Mouse (Mus musculus): ENCODE results near the gene Tex101. TPM values are rescaled to one million over a fixed set of nuclear protein-coding genes. Genes with fewer than 3 reads are reported as not detected.
"Not testable (repeated sequence)": the region's sequence is repeated elsewhere in the genome, so short reads cannot be mapped to it uniquely, and the experiment has no call there.

The Tex101 gene
- not detected for total RNA-seq (2021)
- long read RNA-seq, experiment 1: 0 reads
- long read RNA-seq, experiment 2: 0 reads

DNA sequence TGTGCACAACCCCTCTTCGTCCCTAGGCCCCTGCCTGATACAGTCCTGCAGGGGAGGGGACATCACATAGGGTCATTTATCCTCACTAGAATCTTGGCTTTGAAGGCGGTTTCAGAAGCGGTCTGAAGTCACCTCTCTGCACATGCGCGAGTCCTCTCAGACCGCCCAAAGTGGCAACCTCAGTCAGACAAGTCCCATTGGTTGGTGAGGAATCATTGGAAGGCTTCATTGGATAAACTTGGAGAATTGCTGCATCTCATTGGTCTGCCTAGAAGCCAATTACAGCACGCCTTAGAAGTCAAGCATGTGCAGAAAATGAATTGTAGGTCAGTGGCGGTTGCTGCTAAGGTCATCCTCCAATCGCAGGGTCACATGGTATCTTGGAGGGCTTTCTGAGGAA, at the start of gene Tex101:
TSS of gene Tex101 (minus strand) at position 101 of the 400 bp plus-strand sequence.
- DNase-seq: no peak
- intact Hi-C loops (cut with DNase I): no loop called here

DNA sequence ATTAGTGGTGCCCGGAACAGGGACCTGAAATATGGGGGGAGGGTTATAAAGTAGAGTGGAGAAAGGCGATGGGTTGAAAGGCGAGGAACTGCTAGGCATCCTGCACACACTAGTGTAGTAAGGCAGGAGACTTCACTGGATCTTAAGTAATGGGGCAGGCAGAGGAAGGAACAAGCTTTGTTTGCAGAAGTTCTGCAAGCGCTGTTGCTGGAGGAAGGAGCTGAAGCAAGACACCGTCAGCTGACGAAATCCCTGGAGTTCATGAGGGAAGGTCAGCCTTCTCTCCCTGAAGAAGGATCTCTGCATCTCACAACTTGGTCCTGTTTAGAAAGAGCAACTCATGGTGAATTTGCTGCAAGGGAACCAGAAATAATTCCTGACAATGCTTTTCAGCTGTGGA, 38.6 kb upstream of the Tex101 start:
- DNase-seq: no peak
- intact Hi-C loops (cut with DNase I): no loop called here

DNA sequence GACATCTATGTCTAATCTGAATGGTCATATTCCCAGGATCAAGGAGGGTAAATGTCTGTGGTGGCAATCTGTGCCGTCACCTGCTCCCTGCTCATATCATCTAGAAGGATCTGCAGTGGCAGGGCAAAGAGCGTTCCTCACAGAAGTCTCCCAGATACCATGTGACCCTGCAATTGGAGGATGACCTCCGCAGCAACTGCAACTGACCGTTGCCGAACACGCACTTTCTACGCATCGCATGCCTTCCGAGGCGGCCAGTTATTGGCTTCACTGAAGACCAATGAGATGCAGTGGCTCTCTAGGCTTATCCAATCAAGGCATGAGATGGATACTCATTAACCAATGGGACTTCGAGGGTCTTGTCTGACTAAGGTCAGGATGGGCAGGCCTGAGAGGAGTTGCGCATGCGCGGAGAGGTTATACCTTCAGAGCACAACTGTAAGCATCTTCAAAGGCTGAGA, 32.4 kb upstream of the Tex101 start, which contains the start of gene BC049730:
TSS of gene BC049730 (plus strand) at position 411 of the 461 bp plus-strand sequence.
- no peak for DNase-seq
- intact Hi-C loops (cut with DNase I): no loop called here

DNA sequence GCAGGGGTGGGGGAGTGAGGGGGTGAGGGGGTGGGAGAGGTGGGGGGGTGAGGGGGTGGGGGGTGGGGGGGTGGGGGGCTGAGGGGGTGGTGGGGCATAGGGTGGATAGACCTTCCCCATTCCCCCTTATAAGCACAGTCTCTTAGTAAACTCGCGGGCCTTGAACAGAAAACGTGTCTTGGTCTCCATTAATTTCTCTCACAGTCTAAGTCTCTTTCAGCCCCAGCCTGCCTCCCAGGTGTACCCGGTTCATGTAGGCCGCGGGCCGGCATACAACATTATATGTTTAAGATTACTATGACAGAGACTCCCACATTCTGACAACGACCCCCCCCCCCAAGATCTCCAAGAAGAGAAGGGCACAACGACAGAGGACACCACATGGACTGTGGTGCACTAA, 26.4 kb upstream of the Tex101 start:
- DNase-seq; intact Hi-C loops (cut with DNase I): not testable (repeated sequence)

DNA sequence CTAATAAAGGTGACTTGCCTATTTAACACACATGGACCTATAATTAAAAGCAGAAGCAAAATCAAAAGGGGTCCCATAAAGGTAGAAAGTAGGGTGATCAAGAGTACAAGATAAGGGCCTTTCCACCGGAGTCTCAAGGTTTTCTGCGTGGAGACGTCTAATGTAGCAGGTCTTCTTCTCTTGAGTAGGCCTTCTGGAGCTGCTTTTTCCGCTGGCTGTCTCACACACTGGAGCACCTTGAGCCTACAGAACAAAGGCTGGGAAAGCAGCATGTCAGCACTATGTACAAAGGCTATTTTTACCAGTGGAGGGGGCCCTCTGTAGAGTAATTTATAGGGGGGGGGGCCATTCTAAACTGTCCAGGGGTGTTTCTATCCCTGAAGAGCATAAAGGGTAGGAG, 21.4 kb upstream of the Tex101 start:
- intact Hi-C loops (cut with DNase I); DNase-seq: not testable (repeated sequence)

DNA sequence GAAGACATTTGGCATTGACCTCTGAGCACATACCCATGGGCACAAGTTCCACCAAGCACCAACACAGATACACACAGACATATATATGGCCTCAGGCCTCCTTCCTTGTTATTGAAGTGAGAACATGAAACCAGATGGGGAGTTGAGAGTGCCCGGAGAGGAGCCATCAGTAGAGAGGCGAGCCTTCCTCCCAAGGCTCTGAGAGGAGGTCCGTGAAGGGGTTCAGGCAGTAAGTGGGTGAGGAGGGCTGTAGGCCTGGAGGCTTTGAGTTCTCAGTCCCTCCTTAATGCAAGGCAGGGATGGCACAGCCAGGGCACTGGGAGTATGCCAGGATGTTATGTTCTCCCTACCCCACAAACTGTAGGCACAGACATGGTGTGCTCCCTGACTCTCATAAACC, 16.2 kb upstream of the Tex101 start:
- intact Hi-C loops (cut with DNase I); DNase-seq: not testable (repeated sequence)

DNA sequence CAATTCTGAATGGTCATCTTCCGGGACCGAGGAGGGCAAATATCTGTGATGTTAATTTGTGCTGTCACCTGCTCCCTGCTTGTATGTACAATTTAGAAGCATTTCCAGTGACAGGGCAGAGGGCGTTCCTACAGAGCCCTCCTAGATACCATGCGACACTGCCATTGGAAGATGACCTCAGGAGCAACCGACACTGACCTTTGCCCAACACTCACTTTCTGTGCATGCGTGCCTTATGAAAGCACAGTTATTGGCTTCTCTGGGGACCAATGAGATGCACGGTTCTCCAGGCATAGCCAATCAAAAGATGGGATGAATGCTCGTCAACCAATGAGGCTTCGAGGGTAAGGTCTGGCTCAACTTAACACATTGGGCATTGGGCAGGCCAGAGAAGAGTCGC, 11.0 kb upstream of the Tex101 start:
- intact Hi-C loops (cut with DNase I); DNase-seq: not testable (repeated sequence)

DNA sequence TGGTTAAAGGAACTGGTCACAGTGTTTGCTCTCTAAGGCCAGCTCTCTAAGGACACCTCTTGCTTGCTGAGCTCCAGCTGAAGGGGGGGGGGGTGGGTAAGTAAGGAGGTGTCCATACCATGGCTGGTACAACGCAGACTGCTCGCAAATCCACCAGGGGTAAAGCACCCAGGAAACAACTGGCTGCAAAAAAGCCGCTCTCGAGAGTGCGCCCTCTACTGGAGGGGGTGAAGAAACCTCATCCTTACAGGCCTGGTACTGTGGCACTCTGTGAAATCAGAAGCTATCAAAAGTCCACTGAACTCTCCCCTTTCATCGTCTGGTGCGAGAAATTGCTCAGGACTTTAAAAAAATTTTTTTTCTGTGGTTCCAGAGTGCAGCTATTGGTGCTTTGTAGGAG, 7.6 kb upstream of the Tex101 start:
- DNase-seq; intact Hi-C loops (cut with DNase I): not testable (repeated sequence)

DNA sequence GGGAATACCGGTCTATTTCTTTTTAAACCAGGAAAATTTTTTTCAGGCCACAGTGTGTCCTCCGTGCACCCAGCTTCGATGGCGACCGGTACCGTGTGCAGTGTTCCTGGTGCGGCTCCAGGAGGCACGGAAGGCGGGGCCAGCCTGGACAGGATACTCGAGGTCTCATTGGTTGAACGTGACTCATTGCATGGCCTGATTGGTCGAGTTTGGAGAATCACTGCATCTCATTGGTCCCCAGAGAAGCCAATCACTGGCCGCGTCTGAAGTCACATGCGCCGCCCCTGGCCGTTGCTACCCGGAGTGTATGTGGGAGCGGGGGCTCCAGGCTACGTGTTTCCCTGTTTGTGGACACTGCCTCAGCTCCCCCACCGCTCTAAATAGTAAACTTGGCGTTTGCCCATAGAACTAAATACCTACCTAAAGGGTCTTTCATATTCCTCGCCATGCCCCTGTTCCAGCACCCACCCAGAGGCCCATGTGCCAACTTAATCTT, 4.5 kb downstream of the Tex101 start:
- no peak for DNase-seq
- intact Hi-C loops (cut with DNase I): loop anchor here (2.0 kb wide), 1 partner anchor 49 kb away; no protein-coding TSS in a partner anchor

DNA sequence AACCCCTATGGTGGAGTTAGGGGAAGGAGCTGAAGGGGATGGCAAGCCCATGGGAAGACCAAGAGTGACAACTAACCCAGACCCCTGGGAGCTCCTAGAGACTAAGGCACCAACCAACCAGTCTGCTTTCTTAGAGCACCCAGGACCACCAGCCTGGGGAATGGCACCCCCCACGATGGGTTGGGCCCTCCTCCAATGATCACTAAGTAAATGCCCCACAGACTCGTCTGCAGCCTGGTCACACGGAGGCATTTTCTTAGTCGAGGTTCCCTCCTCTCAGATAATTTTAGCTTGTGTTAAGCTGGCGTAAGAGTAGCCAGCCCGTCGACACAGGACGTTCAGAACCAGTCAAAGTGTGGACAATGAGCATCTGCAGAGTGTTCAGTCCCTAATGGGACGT, 11.5 kb downstream of the Tex101 start:
- no peak for DNase-seq
- intact Hi-C loops (cut with DNase I): no loop called here

DNA sequence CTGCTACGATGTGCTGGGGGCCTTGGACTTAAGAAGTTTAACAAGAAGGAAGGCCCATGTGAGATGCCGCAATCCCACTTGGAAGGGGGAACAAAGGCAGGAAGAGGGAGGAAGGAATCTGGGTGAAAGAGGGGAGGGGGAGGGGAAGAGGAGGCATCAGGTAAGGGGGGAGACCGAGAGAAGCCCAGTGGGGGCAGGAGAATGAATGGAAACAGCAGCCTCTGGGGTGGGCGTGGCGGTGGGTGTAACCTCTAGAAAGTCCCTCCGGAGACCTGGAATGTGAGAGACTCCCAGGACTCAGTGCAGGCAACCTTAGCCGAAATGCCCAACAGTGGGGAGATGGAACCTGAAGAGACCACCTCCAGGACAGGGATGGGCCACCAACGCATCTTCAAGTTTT, 12.2 kb downstream of the Tex101 start:
- intact Hi-C loops (cut with DNase I): no loop called here
- DNase-seq: no peak

DNA sequence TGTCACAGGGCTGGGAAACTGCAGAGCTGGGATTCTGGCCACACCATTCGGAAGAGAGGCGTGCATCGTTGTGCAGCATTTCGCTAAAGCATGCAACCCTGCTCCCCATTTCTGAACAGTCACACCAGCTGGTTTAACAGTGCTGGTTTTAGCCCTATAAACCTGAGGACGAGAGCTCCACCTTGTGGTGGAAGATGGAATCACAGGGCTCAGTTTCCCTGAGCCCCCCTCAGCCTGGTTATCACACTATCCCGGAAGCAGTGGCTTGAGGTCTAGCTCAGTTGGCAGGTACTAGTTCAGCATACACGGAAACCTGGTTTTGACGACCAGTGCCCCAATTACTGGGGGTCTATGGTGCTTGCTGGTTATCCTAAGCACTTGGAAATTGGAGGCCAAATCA, 13.9 kb downstream of the Tex101 start:
- peak; percentile 33 to 37 for DNase-seq
- intact Hi-C loops (cut with DNase I): no loop called here

DNA sequence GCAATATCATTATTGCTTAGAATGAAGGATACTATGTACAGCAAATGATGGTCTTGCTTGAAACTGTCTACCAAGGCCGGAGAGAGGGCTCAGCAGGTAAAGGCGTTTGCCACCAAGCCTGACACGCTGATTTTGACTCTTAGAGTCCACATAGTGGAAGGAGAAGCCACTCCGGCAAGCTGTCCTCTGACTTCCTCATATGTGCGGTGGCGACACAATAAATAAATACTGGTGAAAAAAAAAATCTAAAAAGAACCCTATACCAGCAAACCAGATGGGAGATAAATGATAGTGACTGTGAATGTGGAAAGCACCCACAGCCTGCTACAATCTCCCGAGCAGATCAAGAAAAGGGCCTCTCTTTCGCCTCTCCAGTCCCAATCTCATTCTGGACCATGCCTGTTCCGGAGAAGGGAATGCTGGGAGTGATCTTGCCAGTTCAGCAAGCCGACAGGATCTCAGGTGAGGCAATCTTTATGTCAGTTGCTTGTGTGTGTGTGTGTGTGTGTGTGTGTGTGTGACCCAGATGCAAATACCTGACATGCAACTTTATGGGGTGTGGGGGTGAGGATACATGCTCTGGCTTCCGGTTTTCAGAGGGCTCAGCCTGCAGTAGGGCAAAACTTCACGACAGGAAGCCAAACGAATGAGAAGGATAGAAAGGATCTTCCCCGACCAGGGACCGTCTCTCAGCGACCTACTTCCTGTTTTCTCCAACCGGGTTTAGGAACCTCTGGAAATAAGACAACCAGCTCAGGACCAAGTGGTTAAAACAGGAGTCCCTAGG, 15.2 kb downstream of the Tex101 start:
- intact Hi-C loops (cut with DNase I): no loop called here
- DNase-seq: no peak

DNA sequence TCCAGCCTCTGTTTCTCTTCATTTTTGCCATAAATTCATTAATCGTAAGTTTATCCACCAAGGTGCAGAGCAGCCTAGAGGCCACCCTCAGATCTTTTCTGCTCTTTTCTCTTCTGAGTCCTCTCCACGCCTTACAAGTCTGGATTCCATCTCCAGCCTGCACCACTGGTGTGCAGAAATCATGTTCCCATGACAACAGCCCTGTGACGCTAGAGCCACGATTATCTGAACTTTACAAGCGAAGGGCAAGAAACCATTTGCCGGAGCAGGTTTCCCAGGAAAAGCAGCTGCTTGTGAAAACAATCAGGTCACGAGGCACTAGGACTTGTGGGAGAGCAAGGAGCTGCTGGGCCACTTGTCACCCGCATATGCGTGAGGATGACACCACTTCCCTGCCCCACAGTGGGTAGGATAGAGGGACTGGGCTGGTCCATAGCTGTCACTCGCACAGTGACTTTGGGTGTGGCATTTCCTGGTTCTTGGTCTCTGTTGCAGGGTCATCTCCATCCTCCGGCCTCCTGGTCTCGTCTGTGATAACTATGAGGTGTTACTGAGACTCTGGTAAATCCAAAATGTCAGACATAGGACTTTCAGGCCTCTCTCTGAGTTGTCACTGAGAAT, 16.6 kb downstream of the Tex101 start:
- intact Hi-C loops (cut with DNase I): no loop called here
- no peak for DNase-seq

DNA sequence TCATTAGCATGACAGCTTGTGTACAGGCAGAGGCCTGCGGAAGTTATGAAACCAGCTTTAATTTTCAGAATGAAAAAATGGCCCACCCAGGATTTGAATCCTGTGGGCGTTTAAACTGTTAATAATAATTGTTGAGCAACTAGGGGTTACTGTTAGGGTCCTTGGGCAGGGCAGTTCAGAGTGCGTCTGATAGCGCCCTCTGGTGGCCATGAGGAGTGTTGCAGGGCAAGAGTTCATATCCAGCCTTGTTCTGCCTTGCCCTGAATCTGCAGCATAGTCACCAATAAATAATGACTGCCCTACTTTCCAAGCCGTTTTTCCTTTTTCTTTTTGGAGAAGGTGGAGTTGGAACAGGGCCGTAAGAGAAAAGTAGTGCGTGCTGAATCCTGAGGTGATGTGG, 22.8 kb downstream of the Tex101 start:
- intact Hi-C loops (cut with DNase I): loop anchor here (2.0 kb wide), 1 partner anchor 53 kb away; no protein-coding TSS in a partner anchor
- peak; percentile 30 to 56 for DNase-seq

DNA sequence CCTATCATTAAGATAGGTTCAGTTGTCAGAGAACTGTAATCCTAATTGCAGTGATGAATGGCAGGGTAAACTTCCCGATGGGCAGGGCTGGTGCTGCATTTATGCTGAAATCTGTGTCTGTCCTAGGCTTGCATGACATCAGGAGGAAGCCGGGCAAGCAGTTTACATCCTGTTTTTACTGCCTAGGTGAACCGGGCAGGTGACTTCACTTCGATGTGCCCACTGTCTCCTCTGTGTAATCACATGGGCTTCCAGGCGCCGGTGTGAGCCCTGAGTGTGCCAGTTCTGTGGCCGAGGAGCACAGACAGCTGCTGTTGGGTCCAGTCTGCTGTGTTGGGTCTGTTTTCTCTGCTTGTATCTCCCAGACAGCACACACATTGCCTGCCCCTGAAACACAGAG, 30.0 kb downstream of the Tex101 start:
- intact Hi-C loops (cut with DNase I): no loop called here
- DNase-seq: no peak

DNA sequence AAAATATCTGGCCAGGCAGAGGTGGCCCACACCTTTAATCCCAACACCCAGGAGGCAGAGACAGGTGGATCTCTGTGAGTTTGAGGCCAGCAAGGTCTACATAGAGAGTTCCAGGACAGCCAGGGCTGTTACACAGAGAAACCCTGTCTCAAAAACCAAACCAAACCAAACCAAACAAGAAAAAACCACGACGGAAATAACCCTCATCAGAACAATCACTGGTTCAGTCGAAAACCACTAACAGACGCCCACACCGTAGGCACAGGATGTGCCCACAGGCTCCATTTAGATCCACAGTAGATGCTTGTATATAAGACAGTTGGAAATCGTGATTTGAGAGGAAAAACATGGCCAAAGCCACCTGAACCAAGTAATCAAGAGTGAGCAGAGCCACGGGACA, 31.5 kb downstream of the Tex101 start:
- no peak for DNase-seq
- intact Hi-C loops (cut with DNase I): no loop called here

DNA sequence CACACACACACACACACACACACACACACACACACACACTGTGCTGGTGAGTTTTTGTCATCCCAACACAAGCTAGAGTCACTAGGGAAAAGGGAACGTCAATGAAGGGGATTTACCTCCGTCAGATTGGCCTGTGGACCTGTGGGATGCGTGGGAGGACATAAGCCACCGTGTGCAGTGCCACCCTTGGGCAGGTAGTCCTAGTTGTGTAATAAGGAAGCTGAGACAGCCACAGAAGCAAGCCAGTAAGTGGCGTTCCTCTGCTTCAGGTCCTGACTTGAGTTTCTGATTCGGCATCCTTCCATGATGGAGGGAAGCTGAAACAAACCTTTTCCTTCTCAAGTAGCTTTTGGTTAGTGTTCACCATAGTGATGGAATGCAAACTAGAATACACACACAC, 32.0 kb downstream of the Tex101 start:
- intact Hi-C loops (cut with DNase I): no loop called here
- no peak for DNase-seq

DNA sequence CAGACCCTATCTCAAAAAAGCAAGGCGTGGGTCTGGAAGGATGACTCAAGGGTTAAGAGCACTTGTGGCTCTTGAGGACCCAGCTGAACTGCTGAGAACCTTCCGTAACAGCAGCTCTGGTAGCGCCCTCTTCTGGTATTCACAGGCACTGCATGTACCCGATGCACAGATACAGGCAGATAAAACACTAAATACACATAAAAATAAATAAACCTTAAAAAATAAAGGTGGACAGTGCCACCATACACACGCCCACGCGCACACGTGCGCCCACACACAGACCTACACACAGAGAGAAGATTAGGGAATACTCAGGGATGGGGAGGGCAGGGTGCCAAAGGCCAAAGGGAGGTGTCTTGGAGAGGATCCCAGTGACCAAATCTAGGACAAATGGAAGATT, 34.0 kb downstream of the Tex101 start:
- peak in 1 of 2 experiments; percentile 48 for DNase-seq

DNA sequence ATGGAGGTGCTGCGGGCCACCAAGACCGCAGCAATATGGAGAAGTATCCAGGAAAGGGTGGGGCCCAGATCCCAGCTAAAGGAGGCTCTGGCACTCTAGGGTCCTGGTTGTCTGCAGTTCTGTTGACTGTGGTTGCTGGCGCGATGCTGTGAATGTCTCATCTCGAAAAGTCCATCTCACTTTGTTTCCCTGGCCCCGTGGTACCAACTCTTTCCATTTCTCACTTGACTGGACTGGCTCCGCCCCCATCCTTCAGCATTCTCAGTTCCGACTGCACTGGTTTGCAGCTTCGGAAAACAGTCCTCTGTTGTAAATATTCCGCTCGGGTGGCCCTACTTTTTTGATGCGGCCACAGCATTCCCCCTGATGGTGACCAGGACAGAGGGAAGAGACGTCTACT, 36.0 kb downstream of the Tex101 start:
- no peak for DNase-seq
- intact Hi-C loops (cut with DNase I): no loop called here

More for the DNA sequence above, 34.0 kb downstream of the Tex101 start:
- intact Hi-C loops (cut with DNase I): loop anchor here (2.0 kb wide), 1 partner anchor 42 kb away; no protein-coding TSS in a partner anchor

DNA sequence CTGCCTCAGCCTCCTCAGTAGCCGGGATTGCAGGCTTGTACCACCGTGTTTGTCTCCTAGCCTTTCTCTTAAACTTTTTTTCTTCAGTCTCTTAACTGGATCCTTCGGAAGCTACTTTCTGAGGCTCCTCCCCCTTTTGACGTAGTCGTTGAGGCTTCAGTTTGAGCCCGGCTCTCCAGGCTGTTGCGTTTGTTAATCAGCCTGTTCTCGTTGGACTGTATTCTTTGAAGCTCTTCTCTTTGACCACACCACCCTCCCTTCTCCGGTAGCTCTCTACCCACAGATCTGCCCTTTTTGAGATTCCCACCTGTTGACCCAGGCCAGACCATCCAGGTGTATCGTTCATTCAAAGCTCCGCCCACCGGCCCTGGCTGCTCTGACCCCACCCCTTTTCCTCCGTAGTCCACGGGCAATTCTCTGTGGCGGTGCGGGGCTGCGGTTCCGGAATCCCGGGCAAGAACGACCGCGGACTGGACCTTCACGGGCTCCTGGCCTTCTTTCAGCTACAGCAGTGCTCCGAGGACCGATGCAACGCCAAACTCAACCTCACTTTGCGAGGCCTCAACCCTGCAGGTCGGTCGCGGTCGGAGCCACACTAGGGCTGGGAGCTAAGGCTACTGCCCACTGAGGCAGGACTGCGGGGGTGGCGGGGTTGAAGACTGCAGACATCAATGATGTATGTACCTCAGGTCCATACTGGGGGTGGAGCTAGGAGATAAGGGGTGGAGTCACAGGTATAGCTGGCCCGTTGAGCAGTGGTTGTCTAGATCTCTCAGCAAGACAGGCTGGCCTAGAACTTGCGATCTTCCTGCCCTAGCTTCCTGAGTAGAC, 38.2 kb downstream of the Tex101 start:
- intact Hi-C loops (cut with DNase I): no loop called here
- DNase-seq: no peak
